Mouse (Mus musculus) left cerebral cortex, adult 18-20 months (tissue): ENCODE results near the gene Tmtc1. TPM values are rescaled to one million over a fixed set of nuclear protein-coding genes. Genes with fewer than 3 reads are reported as not detected.
A peak's percentile ranks its signal among the peaks of the same experiment; 100 is the strongest.

Source experiments
- DNase-seq, 2 experiments: peaks; one replicate each; pipeline ENCODE4 v3.0.0; 2021 to 2022; ENCODE audit warnings: low spot score in 2 of 2, mixed read lengths in 1 of 2
- total RNA-seq, 2 experiments: library from RNA; stranded (reverse); gene quantifications; 2 replicates each; pipeline ENCODE4 v1.2.3; 2021

Gene Tmtc1
- total RNA-seq, 2 experiments from 2014 or later: 52.2 to 54.7 TPM

GRCm38 (mm10) chr6:148255395-148256053 lies 188.7 kb downstream of the Tmtc1 start:
- no peak for DNase-seq

DNA sequence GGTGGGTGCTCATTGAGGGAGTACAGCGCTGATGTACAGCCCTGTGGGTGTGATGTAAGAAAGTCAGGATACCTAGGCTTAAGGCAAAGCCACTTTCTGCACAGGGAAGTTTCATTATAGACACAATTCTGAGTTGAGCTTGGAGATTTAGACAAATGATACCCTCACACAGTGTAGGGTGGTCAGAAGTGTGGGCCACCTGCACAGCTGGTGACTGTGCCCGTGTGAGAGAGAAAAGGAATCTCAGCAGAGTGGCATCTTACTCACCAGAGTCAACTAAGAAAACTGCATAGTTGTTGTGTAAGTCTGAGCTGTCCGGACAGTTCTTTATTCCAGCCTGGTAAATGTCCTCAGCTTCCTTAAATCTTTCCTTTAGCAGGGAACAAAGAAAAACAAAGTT lies 195.0 kb downstream of the Tmtc1 start:
- DNase-seq: no peak

DNA sequence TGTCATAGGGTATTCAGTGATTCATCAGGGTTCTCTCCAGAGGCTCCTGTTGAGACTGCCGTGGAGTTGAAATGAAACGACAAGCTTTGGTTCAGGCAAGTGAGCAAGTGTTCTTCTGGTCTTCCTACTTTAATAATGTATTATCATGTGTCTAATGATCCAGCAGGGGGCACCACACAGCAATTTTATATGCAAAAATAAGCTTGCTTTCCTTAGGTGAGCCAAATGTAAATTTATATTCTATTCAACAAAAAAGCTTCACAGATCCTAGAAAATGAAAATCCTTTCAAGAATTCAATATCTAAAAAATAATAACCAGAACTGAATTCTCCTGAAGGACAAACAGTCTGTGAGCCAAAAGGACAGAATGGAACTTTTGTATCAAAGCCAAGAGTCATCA lies 195.6 kb downstream of the Tmtc1 start:
- DNase-seq: peak in 1 of 2 experiments; percentile 62

DNA sequence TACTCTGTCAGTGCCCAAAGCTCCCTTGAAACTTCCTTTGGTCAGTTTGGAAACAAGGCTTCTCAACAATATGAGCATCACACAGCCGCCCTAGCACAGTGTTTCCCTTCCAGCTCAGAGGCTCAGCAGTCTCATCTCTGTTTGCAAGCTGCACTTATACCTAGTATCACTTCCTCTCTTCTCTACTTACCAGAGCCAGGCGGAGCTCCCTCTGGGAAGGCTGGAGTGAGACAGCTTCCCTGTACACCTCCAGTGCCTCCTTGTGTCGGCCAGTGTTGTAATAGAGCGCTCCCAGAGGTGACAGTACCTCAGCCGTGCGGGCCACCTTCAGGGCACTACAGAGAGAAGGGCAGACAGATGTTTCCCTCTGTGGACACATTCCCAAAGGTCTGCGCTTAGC lies 197.6 kb downstream of the Tmtc1 start:
- DNase-seq: no peak

GRCm38 (mm10) chr6:148244836-148245235 lies 199.4 kb downstream of the Tmtc1 start:
- no peak for DNase-seq

- DNase-seq: no peak
Measured at GRCm38 (mm10) chr6:148242304-148242703, 201.9 kb downstream of the Tmtc1 start.

DNA sequence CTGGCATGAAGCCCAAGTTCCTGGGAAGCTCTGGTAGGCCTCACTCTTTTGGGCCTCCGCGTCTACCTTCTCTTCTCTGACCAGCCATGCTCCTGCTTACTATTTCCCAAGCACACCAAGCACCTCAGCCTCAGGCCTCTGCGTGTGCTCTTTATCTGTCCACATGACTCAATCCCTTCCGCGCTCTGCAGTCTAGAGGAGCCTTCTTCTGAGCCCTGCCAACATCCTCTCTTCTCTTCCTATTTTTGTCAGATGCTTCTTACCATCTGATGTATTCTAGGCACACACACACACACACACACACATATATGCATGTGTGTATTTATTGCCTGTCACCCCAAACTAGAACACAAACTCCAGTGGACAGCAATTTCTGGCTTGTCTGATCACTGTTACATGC lies 202.5 kb downstream of the Tmtc1 start:
- no peak for DNase-seq

GRCm38 (mm10) chr6:148239311-148239710 lies 204.9 kb downstream of the Tmtc1 start:
- DNase-seq: no peak

DNA sequence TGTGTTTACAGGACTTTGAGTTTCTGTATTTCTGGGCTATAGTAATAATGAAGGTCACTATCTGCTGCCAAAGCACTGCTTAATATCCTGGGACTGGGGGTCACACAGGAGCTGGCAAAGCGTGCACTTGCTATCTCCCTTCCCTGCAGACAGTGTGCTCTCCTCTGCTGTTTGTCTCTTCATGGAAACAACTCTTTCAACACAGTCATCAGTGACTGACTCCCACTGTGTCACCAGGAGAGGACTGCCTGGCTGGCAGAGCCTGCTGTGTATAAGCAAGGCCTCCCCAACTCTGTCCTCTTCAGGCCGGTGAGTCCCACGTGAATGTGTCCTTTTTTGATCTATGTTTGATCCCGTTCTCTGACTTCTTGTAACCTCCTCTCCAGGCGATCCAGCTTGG lies 206.7 kb downstream of the Tmtc1 start:
- DNase-seq: no peak

GRCm38 (mm10) chr6:148234105-148234828 lies 209.9 kb downstream of the Tmtc1 start:
- no peak for DNase-seq

- DNase-seq: no peak
Measured at GRCm38 (mm10) chr6:148227542-148227941, 216.6 kb downstream of the Tmtc1 start.

- no peak for DNase-seq
Measured at GRCm38 (mm10) chr6:148222686-148223085, 221.5 kb downstream of the Tmtc1 start.

GRCm38 (mm10) chr6:148218235-148219076 lies 225.7 kb downstream of the Tmtc1 start:
- DNase-seq: no peak

DNA sequence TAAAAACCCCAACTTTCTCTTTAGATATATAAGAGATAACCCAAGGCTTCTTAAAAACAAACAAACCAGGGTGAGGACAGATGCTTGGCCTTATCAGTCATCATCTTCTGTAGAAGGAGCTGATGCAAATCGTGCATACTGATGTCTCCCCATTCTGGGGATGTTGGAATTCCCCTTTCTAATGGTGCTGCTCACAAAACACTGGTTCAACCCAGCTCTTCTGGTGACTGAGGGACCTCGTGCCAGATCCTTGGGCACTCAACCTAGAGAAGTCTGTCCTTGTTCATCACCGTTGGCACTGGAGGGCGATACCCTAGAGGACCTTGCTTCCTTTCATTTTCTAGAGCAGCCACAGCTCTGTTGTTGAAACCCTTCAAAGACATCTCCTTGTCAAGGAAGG lies 227.4 kb downstream of the Tmtc1 start:
- no peak for DNase-seq

- DNase-seq: peak; percentile 45 to 47
Measured at GRCm38 (mm10) chr6:148214765-148215164, 229.4 kb downstream of the Tmtc1 start.

DNA sequence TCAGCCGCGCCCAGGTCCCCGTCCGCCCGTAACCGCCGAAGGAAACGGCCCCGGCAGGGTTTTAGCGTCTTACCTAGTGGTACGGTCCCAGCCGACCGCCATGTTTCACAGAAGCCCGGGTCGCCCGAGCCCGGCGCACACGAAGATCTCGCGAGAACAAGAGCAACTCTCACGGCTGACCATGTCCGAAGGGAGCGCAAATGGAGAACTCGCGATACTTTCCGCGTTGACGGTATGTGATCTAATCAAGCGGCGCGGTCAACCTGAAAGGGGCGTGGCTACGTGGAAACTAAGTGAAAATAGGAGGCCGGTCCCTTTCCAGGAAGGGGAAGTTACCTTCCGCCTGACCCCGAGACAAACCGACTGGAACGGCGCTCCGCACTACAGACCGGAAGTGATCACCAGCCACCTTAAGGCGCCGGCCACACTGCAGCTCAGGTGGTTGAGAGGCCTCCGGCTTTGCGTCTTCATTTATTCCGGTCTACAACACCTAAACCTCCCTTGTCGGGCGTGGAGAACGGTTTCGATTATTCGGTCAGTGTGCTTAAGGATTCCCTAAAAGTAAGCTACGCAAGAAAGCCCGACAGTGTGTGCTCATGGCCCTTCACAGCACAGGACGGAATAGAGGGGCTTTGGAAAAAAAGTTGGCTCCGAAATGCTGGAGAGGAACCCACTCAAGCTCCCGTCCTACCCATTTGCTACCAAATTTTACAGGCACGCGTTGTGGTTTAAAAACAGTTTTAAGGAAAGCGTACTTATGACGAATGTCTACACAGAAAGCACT lies 232.1 kb downstream of the Tmtc1 start, which contains the start of gene Ergic2:
TSS of gene Ergic2 (minus strand) at position 478 of the 784 bp plus-strand sequence.
- DNase-seq: peak; percentile 97 to 98

DNA sequence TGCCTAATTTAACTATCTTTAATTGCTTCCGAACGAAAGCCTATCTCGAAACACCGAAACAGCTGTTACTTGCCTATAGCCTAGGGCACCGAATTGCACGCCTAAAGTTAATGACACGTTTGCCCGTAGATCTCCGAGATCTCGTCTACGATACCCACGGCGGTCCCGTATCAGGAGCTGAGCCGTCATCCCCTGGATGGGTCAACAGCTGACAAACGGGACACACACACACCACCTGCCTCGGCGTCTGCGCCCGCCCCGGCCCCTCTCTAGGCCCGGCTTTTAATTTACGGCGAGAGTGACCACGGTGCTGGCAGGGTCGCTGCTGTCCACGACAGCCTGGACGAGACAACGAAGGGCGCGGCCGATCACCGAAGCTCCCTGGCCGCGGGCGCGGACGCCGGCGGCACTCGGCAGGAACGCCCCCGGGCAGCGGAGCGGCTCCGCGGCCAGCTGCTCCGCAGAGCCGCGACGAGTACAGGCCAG lies 232.8 kb downstream of the Tmtc1 start:
- no peak for DNase-seq

GRCm38 (mm10) chr6:148207522-148207921 lies 236.7 kb downstream of the Tmtc1 start:
- no peak for DNase-seq

DNA sequence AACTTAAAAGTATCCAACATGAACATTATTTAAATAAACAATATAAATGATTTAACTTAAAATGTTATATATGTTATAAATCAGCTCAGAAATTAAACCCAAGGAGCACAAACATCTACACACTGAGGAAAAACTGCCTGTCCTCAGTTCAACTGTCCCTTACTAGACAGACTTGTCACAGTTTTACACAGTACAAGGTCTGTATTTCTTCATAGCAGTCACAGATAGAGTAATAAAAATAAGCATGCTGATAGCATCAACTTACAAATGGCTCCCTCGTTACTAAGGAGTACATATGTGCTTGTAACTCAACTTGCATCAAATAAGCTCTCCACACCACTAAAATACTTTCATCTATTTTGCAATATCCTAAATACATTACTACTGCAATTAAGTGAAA lies 239.1 kb downstream of the Tmtc1 start:
- DNase-seq: no peak

DNA sequence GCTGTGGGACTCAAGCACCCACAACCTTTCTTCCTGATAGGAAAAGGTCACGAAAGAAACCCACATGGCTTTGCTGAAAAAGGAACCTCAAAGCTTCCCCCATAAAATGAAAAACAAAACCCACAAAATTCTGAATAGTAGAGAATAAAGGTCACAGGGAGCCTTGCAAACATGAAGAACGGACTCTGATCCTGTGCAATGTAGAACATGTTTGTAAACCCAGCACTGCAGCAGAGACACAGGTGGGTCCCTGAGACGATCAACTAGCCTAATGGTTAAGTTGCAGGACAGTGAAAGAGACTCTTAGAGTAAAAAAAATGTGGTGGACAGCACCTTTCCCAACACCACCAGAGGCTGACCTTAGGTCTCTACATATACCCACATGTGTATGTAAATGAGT lies 244.5 kb downstream of the Tmtc1 start:
- no peak for DNase-seq

DNA sequence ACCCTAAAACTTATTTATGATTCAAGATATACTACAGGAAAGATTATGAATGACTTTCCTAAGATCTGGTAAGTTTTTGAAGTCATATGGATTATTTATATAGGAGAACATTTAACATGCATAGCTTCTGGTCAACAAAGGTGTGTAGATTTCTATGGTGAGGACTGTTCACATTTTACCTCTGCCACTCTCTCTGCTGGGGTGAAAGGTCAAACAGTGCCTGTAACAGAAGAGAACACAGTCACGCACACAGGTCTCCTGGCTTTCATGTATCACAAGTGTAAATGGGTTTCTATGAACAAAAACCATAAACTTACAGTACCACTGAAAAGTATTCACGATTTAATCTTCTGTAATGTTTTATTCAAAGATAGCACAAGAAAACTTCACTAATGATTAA lies 245.0 kb downstream of the Tmtc1 start:
- DNase-seq: no peak
